Comparison of ENCODE assay signal across 28 mouse cellular contexts in genomic region chr13:58747685-58748084, GRCm38 (mm10). TPM values are rescaled to one million over a fixed set of nuclear protein-coding genes. Genes with fewer than 3 reads are reported as not detected.
DNase-seq lines count a peak whose midpoint lies in the region; ATAC-seq lines count a peak whose summit lies in the region.
"Had no signal": no experiment of that assay in that cellular context is flagged by ENCODE, and none has a peak within 500 bp of the region (broad histone marks: within the 10 kb centered on the region; RNA-seq: fewer than 3 reads in every experiment).

No protein-coding gene starts in this region.

- intact Hi-C loops in left cerebral cortex, postnatal 14 days (cut with DNase I), result no loop called here
- intact Hi-C loops in left cerebral cortex, postnatal 4 days (cut with DNase I), result no loop called here

- H3K4me2 ChIP-seq in liver, embryonic 11.5 days, result no peak overlapping the region
- H3K4me2 ChIP-seq: embryonic facial prominence, embryonic 12.5 days; embryonic facial prominence, embryonic 15.5 days; hindbrain, embryonic 12.5 days; hindbrain, embryonic 15.5 days had no signal

- peak; percentile 11 for DNase-seq in heart, adult 11 months
- no peak for DNase-seq in heart, adult 8-10 months (ENCODE audit: low spot score)
- DNase-seq in left cerebral cortex, postnatal 14 days (ENCODE audit: low spot score in 2 of 2), result peak; percentile 29 to 53
- DNase-seq in left cerebral cortex, postnatal 4 days, result no peak
- peak; percentile 45 for DNase-seq in brain, adult 2 months (ENCODE audit: low read depth, low spot score)
- DNase-seq in liver, embryonic 11.5 days (ENCODE audit: low spot score), result no peak
- DNase-seq: adrenal gland, postnatal 10 days; adrenal gland, postnatal 36 days; B cell, adult 2 months; cerebellum, adult 11 months; cerebellum, adult 2 months; cerebellum, adult 9-11 months; cerebellum, postnatal 25 days; forebrain, postnatal 0 days; gastrocnemius, postnatal 10 days; gastrocnemius, postnatal 36 days had no signal

- no peak overlapping the region for H3K4me3 ChIP-seq in liver, embryonic 11.5 days (ENCODE audit: low read depth, low read length)
- H3K4me3 ChIP-seq: embryonic facial prominence, embryonic 12.5 days; embryonic facial prominence, embryonic 15.5 days; heart, embryonic 10.5 days; hindbrain, embryonic 12.5 days; hindbrain, embryonic 15.5 days had no signal

- ATAC-seq in liver, embryonic 11.5 days (replicated peaks; ENCODE audit: low FRiP score), result no peak
- ATAC-seq: forebrain, embryonic 14.5 days; forebrain, postnatal 0 days; Patski had no signal

- no peaks in the 10 kb centered on the region for H3K27me3 ChIP-seq in liver, embryonic 11.5 days (replicated peaks; ENCODE audit: control insufficient read depth, insufficient read depth, low read length)
- H3K27me3 ChIP-seq: CH12.LX; embryonic facial prominence, embryonic 15.5 days; hindbrain, embryonic 12.5 days; hindbrain, embryonic 15.5 days had no signal

- H3K4me1 ChIP-seq in liver, embryonic 11.5 days (replicated peaks; ENCODE audit: control insufficient read depth, insufficient read depth, low read length), result no peaks in the 10 kb centered on the region
- H3K4me1 ChIP-seq: heart, embryonic 10.5 days; hindbrain, embryonic 12.5 days; hindbrain, embryonic 15.5 days had no signal

- H3K36me3 ChIP-seq in liver, embryonic 11.5 days (ENCODE audit: control insufficient read depth, insufficient read depth, low read length), result no peaks in the 10 kb centered on the region
- H3K36me3 ChIP-seq: embryonic facial prominence, embryonic 12.5 days; embryonic facial prominence, embryonic 15.5 days; G1E; heart, embryonic 10.5 days; hindbrain, embryonic 12.5 days; hindbrain, embryonic 15.5 days had no signal

- no peak overlapping the region for H3K27ac ChIP-seq in liver, embryonic 11.5 days (ENCODE audit: low read depth, low read length)
- H3K27ac ChIP-seq: embryonic facial prominence, embryonic 12.5 days; embryonic facial prominence, embryonic 15.5 days; heart, embryonic 10.5 days; hindbrain, embryonic 12.5 days; hindbrain, embryonic 15.5 days had no signal

- 81% methylated on average over 6 of the region's 6 CpGs for WGBS in liver, embryonic 11.5 days

- H3K9me3 ChIP-seq in liver, embryonic 11.5 days (ENCODE audit: control insufficient read depth, low read length), result peaks cover 2% of the 10 kb centered on the region; the same call in 1 of the 2 replicates
- H3K9me3 ChIP-seq: embryonic facial prominence, embryonic 12.5 days; embryonic facial prominence, embryonic 15.5 days; heart, embryonic 10.5 days; hindbrain, embryonic 12.5 days; hindbrain, embryonic 15.5 days had no signal

- no peak overlapping the region for H3K9ac ChIP-seq in liver, embryonic 11.5 days (ENCODE audit: low read depth, low read length)
- H3K9ac ChIP-seq: embryonic facial prominence, embryonic 12.5 days; embryonic facial prominence, embryonic 15.5 days; forebrain, postnatal 0 days; hindbrain, embryonic 12.5 days; hindbrain, embryonic 15.5 days had no signal

RNA-seq across cellular contexts. Expression of gene Ntrk2, which starts 58.7 kb away (rescaled TPM):
- 1 to 10 TPM in 2 of 4 experiments, under 1 TPM in 2; 0.65 to 1.5 (median 1.1) TPM for total RNA-seq in heart, adult 8-10 months (2022)
- 100 to 1,000 TPM; 335 to 354 TPM for total RNA-seq in left cerebral cortex, postnatal 14 days (2021)
- 100 to 1,000 TPM; 288 to 312 TPM for total RNA-seq in left cerebral cortex, postnatal 4 days (2021)
- 0.97 and 1.9 TPM in 2 replicates for polyA plus RNA-seq in liver, embryonic 11.5 days (2014; fragmentation: Nextera tagmentation; extraction: Ambion mirVana)
- total RNA-seq: CH12.LX; common myeloid progenitor, adult 5-6 weeks; granulocyte monocyte progenitor cell, adult 5-6 weeks; hematopoietic stem cell, adult 5-6 weeks had no signal
- polyA plus RNA-seq: G1E had no signal

Comparison
In these comparisons a context has a peak if more than half of its experiments do, and no peak if none do; other contexts are left out.
1. DNase-seq: peak in heart, adult 11 months (single experiment), left cerebral cortex, postnatal 14 days (2 of 2) and brain, adult 2 months (single experiment); none in heart, adult 8-10 months (single experiment), left cerebral cortex, postnatal 4 days (single experiment) and liver, embryonic 11.5 days (single experiment).
2. RNA of gene Ntrk2, which starts 58.7 kb away (total RNA-seq): 335 to 354 TPM in left cerebral cortex, postnatal 14 days and 288 to 312 TPM in left cerebral cortex, postnatal 4 days; 0.65 to 1.5 TPM in heart, adult 8-10 months; every median in the first group is over 100 times any median in the second.